Mouse (Mus musculus): ENCODE measurements at regions not wholly inside any gene's neighbourhood (a gene's known extent, or its start where the extent isn't known, plus 50 kb on each side); places are given as distances from the start of the nearest gene placed in this dataset.

DNA sequence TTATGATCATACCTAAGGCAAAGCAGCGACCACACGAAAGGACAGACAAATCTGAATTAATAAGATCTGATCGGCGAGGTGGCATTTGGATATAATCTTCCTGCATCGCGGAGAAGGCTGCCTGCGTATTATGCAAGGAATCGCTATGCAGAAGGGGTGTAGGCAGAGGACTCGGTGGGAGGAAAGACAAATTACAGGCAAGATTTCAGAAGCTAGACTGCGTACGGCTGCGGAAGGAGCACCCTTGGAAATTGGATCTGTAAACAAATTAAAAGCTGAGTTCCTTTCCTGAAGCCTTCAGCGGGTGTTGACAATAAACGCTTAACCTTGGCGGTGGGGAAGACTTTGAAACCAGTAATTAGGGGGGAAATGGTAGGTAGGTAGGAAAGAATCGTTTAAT lies 257.3 kb downstream of the Barhl2 start:
- DNase-seq (ENCODE audit: low spot score in 2 of 2), result peak; percentile 7 to 45

DNA sequence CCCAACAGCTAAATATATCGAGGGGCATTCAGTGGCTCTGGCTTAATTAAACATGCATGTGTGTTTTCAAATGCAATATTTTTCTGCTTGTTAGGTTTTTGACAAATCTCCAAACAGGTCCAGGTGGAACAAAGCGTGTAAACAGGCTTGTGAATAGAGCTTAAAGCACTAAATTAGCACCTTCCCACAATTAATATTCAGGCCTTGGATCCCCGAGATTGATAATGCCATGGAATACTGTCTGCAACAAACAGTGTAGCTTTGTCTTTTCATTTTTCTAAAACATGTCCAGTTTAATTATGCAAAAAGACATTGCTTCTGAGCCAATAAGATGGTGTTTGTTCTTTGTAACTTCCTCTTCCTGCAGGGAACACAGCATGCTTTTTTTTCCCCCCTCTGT lies 258.9 kb downstream of the Barhl2 start:
- no peak for DNase-seq (ENCODE audit: low spot score in 2 of 2)

DNA sequence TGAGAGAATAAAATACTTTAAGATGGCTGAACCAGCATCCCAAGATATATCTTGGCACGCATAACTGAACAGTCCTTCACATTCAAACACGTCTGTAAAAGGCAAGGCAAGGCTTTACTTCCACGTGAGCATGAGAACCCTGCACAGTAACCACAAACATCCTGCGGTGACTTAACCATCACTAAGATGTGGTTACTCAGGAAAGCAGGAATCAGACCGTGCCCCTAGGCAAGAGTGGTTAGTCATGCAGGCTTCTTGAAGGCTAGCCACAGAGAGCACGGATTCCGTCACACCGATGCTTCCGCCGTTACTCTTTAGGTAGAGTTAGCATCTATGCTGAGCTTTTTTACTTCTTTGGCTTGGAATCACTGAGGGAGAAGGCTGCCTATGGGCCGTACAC lies 266.8 kb downstream of the Barhl2 start:
- DNase-seq (ENCODE audit: low spot score in 2 of 2), result no peak

DNA sequence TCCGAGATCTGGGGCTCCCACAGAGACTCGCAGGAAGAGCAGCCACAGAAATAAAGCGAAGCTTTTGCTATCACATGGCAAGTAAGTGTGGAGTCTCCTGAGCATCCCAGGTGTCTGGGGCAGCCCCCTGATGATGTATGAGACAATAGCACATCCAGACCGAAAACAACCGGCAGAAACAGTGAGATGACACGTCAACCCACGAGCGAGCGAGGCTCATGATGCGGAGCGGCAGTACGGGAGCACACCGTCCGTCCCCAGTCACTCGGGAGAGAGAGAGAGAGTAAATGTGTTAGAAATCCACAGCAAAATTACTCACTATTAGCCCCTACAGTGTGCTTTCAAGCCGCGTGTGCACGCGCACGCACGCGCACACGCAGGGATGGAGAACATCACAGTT lies 276.2 kb downstream of the Barhl2 start:
- DNase-seq (ENCODE audit: low spot score in 2 of 2), result no peak

DNA sequence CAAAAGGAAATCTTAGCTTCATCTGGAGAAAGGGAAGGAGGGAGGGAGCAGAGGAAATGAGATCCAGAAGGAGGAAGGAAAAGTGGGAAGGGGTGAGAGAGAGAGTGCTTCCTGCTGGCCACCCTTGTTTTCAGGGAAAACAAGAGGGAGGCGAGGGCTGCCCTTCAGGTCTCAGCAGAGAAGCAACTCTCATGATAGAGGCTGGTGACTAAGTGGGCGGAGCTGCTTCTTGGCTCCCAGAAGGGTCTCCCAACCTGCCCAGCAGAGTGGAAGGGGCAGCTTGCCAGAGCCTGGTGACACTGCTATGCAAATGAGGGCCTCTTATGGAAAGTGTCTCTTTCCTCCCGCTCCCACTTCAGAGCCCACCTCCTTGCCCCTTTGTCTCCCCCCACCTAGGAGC lies 285.8 kb downstream of the Barhl2 start:
- no peak for DNase-seq (ENCODE audit: low spot score in 2 of 2)

DNA sequence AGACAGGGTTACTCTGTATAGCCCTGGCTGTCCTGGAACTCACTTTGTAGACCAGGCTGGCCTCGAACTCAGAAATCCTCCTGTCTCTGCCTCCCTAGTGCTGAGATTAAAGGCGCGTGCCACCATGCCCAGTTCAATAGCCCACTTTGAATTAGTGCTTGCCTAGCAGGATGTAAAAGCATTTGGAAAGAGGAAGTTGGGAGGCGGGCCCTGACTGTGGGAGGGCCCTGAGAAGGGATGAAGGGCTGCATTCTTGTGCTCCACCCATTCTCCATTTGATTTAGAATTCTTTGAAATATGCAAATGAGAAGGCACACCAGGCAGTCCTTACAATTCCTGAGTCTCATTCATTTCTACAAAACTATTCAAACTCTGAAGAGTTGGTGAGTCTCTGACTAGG lies 287.6 kb downstream of the Barhl2 start:
- no peak for DNase-seq (ENCODE audit: low spot score in 2 of 2)

DNA sequence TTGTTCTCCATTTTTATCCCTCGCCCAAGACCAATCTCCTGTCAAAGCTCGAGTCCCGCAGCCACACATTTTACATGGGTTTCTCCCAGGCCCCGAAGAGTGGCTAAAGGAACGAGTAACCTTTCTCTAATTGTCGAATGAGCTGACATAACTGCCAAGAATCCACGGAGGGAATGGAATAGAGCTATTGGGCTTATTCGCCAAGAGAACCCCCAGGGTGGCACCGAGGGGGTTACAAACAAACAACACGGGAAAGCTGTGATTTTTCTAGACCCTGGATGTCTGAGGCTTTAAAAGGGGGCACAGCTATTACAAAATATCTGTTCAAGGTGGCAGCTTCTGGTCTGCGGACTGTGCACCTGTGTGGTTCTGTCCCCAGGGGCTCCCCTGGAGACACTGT lies 290.4 kb downstream of the Barhl2 start:
- no peak for DNase-seq (ENCODE audit: low spot score in 2 of 2)

DNA sequence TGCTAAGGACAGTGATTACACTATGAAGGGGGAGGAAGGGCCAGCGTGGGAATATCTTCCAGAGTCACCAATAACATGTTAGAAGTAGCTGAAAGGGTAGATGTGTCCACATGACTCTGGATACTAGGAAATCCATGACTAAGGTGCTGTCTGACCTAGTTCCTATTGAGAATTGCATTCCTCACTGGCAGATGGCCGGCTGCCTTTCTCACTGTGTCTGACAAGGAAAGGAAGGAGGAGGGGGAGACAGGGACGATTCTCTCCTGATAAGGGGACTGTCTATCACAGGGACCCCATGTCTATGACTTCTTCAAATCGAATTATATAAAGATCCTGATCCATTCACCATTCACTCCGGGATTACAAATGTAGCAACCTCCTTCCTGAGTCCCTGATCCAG lies 289.9 kb downstream of the Zfp326 start:
- DNase-seq (ENCODE audit: low spot score in 2 of 2), result no peak

DNA sequence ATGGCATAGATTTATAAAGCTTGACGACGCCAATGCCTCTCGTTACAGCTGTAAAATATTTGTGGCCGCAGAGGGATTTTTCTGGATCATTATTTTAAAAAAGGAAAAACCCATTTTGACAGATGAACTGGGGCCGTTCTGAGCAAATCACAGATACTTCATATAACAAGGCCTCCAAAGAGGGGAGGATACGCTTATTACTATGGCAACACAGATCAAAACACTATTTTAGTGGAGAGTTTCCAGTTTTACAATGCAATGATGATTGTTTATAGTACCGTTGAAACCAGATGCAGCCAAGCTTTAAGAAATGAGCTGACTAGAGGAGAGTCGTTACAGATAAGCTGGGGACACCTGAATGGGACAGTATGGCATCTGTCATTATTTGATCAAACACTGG lies 287.8 kb downstream of the Zfp326 start:
- DNase-seq (ENCODE audit: low spot score in 2 of 2), result no peak

DNA sequence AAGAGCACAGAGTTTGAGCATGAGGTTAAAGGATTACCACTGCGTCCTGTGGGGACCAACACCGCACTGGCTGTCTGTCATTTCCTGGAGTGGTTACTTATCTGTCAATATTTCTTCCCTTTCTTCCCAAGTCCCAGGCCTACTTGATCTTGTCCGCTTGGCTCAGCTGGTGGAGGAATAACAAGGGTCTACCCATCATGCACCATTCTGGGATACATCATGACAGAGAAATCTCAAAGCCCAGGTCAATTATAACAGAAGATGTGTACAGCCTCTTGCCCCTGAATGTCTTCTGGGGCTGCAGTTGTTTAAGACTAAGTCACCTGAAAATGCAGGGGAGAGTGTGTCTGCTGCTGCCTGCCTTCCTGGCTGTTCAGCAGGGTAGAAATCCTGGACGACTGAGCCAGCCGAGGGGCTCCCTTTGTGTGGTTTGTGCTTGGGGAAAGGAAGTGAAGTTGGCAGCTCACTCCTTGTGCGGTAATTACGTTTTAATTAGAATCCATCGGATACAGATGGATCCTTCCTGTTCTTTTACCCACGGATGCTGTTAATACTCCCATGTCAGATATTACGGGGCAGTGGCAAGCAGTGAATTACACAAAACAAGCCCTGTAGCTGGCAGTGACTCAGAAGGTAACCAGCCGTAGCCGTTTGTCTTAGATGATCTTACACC lies 286.8 kb downstream of the Zfp326 start:
- no peak for DNase-seq (ENCODE audit: low spot score in 2 of 2)

DNA sequence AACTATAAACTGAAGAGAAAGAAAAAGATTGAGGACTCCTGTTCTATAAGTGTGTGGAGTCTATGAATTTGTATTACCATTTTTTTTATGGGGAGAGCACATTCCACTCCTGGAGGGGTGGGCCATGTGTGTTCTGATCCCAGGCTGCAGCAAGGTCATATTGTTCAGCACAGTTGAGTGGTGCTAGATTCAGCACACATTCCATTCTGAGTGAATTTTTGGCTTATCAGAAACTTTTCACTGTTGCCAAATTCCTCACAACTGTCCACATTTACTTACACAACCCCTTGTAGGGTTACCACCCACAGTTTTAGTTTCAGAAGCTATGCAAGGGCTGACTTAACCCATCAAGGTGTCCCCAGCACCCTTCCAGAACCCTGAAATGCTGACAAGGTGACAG lies 262.7 kb downstream of the Zfp326 start:
- DNase-seq (ENCODE audit: low spot score in 2 of 2), result no peak

DNA sequence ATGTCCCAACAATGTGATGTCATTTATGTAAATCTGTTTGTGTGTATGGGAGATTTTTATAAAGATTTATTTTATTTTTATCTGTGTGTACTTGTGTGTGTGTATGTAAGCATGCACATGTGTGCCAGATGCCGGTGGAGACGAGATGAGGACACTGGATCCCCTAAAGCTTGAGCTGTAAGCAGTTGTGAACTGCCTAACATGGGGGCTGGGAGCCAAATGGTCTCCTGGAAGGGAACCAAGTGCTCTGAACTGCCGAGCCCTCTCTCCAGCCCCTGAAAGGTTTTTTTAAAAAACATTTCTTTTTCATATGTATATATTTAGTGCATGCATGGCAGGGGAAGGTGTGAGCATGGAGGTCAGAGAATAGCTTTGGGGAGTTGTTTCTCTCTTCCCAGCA lies 246.6 kb downstream of the Zfp326 start:
- DNase-seq (ENCODE audit: low spot score in 2 of 2), result no peak

DNA sequence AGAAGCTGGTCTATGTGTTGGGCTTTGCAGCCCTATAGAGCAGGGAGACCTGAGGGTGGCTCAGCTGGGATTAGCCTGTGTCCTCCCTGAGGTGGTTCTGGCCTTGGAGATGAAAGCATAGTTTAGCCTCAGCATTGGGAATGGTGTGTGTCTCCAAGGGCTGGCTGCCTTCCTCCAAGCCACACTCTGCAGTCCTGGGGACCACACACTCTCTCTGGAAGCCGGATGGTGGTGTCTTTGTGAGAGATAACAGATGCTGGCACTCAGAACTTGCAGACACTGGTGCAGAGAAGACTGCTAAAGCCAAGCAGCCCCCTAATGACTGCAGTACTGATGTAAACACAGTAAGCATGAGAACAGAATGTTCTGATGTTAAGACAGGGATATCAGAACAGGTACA lies 243.2 kb downstream of the Zfp326 start:
- DNase-seq (ENCODE audit: low spot score in 2 of 2), result no peak

DNA sequence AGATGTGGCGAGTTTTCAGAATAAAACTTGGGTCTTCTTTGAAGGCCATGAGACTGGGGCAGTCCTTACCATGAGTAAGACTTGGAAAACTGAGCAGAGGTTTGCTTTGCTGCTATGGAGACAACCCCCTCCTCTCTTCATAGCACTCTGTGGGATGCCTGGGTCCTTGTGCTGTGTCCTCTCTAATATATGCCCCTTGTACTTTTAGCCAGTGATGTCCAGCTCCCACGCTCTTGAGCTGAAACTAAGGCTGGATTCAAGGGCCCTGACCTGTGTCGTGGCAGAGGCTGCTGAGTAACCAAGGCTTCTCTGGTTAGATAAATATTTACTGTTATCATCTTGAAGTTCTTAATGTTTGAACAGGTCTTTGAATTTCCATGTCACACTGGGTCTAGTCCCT lies 236.8 kb downstream of the Zfp326 start:
- DNase-seq (ENCODE audit: low spot score in 2 of 2), result no peak

DNA sequence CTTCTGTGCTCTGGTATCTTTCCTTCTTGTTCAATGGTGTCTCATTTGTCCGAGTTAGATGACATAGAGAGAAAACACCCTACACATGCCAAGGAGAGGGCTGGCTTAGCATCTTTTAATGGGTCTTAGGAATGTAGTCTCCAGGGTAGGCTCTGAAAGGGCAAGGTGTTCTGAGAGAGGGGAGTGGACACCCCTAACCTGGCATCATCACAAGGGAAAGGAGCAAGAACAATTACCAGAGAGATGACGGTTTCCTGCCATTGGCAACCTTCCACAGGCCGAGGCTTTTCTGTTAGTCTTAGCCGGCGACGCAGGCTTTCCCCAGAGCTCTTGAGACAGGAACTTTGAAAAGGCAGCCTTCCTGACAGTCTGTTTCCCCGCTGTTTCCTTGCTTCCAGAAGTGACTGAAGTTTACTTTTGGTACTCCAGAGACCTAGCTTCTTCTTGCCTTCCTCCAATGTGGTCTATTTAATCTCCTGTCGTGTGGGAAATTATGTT lies 232.2 kb downstream of the Zfp326 start:
- no peak for DNase-seq (ENCODE audit: low spot score in 2 of 2)

DNA sequence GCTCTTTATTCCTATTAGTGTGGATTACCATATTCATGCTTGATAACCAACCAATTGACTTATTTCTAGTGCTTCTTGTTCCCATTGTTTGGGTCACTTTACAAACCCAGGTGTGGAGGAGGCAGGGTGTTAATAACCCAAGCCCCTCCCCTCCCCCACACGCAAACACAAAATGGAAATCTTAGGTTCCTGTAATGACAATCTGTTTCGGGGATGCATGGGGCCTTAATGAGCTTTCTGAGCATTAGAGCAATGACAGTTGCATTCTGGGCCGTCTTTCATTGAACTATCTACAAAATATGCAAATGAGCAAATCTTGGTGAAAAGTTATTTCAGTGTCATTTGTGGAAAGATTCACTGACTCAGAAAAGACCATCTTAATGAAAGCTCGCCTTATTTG lies 225.9 kb downstream of the Zfp326 start:
- DNase-seq (ENCODE audit: low spot score in 2 of 2), result no peak

DNA sequence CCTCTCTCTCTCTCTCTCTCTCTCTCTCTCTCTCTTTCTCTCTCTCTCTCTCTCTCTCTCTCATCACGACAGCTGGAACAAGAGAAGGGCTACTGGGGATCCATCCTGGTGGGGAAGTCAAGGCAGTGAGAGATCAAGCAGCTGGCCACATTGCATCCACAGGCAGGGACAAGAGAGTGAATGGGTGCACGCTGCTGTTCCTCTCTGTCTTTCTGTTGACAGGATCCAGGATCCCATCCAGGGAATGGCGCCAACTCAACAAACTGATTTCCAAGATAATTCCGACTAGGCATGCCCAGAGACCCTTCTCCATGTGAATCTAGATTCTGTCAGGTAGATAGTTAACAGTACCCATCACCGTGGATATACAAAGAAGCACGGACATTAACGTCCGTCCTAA lies 222.5 kb downstream of the Zfp326 start:
- no peak for DNase-seq (ENCODE audit: low spot score in 2 of 2)

DNA sequence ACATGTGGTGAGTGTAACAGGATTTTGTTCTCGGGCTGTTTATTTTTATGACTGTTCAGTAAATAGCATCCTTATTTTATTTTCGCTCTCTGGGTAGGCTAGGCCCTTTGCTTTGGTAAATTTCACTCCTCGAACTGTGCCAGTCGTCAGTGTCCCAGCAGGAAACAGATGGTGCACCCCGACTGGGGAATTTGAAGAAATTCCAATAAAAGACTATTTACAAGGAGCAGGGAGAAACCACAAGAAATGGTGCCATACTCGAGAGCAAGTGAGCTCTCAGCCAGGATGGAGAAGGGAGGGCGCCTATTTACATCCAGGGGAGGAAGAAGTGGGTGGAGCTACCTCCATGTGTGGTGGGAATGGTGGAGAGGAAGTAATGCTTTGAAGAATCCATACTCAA lies 213.0 kb downstream of the Zfp326 start:
- DNase-seq (ENCODE audit: low spot score in 2 of 2), result peak in 1 of 2 experiments; percentile 3

DNA sequence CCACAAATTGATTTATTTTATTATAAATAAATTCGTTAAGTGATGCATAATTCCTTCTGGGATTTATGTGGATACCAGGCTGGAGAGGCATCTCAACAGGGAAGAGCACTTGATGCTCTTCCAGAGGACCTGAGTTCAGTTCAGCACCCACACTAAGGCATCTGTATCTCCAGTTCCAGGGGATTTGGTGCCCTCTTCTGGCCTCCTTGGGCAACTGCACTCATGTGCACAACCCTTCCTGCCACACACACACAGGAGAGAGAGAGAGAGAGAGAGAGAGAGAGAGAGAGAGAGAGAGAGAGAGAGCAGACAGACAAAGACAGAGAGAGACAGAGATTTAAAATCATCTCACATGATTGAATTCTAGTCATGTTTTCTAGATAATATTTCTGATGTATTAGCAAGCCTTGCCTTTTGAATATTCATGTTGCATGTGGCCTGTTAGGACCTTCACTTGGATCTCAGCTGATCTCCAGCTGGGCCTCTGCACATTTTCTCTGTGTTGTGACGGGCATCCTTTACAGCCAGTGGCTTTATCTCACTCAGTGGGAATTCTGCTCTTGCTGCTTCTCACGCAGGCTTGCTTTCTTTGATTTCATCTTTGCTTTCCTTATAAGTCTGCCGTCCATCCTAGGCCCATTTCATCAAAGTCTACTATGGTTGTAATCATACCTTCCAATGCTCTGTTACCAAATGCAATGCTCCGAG lies 212.3 kb downstream of the Zfp326 start:
- no peak for DNase-seq (ENCODE audit: low spot score in 2 of 2)

DNA sequence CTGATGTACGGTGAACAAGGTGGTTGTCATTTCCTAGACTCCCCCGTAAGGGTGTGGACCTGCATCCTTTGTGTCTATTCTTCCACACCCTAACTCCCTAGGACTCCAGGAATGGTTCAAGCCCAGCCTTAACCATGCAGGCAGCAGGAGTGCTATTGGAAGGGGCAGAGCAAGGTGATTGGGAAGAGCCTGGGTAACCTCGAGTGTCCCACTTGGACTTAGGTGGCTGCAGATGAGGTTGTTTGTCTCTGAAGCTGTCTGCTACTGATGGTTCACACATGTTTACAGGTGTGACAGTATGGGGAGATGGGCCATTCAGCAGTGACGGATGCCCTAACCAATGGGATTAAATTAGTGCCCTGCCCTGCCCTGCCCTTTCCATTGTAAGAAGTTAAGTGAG lies 207.4 kb downstream of the Zfp326 start:
- no peak for DNase-seq (ENCODE audit: low spot score in 2 of 2)

DNA sequence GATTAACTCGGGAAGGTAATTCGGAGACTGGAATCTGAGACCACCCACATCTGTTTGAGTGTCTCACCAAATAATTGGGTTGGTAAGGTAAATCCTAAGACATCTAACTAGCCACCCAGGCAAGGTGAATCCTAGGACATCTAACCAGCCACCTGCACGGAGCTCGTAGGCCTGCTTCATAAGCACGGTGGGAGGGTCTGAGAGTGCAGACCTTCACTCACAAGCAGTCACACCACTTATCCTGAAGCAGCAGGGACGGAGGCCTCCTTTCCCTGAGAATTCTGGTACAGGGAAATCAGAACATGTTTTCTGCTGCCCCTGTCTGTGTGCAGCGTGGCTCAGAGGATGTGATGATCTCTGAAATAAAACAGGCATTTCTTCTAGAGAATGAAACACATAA lies 206.5 kb downstream of the Zfp326 start:
- DNase-seq (ENCODE audit: low spot score in 2 of 2), result no peak

DNA sequence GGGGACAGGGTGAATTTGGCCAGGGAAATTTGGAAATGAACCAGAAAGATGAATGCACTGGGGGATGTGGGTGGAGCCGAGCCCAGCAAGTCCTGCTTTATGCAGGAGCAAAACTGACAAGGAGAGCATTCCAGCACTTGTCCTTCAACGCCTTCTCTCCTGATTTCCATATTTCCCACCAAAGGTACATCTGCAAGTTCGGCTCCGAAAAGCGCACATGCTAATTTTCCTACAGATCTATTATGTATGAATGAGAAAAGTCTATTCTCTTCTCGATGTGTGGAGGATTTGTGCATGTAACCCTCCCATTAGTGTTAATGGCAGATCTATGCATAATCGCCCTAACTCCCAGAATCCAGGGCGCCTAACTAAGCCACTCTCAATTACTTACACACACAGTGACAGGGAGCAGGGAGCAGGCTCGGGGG lies 190.8 kb downstream of the Zfp326 start:
- DNase-seq (ENCODE audit: low spot score in 2 of 2), result no peak

DNA sequence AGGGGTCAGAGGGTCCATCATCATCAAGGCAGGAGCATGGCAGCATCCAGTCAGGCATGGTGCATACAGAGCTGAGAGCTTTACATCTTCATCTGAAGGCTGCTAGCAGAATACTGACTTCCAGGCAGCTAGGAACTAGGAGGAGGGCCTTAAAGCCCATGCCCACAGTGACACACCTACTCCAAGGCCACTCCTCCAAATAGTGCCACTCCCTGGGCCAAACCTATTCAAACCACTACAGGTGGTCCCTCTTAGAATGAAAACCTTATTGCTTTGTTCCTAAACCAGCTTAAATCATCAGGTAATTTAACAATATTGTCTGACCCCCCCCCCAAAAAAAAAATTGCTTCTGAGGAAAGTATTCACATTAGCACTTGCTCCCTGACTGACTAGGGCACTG lies 190.3 kb downstream of the Zfp326 start:
- DNase-seq (ENCODE audit: low spot score in 2 of 2), result no peak
